Mouse (Mus musculus): ENCODE results near the gene Mettl17. TPM values are rescaled to one million over a fixed set of nuclear protein-coding genes. Genes with fewer than 3 reads are reported as not detected.
A peak's percentile ranks its signal among the peaks of the same experiment; 100 is the strongest.
"Not testable (repeated sequence)": the region's sequence is repeated elsewhere in the genome, so short reads cannot be mapped to it uniquely, and the experiment has no call there.

Gene Mettl17
- polyA plus RNA-seq, 1 experiment from 2014 or later: 37.9 TPM

- WGBS: 75% methylated on average over 7 of the region's 7 CpGs
- H3K36me3 ChIP-seq (replicated peaks; ENCODE audit: control insufficient read depth, insufficient read depth, low read depth, low read length); H3K4me2 ChIP-seq (ENCODE audit: low read depth, low read length); H3K4me3 ChIP-seq (ENCODE audit: low read depth, low read length); H3K4me1 ChIP-seq (ENCODE audit: control insufficient read depth, insufficient read depth, low read length); ATAC-seq (replicated peaks; ENCODE audit: insufficient number of reproducible peaks, low FRiP score, low TSS enrichment, low read depth); H3K9me3 ChIP-seq (replicated peaks; ENCODE audit: control insufficient read depth, low read length); H3K9ac ChIP-seq (replicated peaks; ENCODE audit: low read length); H3K27ac ChIP-seq (replicated peaks; ENCODE audit: low read depth, low read length); DNase-seq (ENCODE audit: low spot score); H3K27me3 ChIP-seq (ENCODE audit: control insufficient read depth, insufficient read depth, low read length): not testable (repeated sequence)
Observed at GRCm38 (mm10) chr14:51855280-51855679, 29.4 kb upstream of the Mettl17 start.

GRCm38 (mm10) chr14:51863603-51864002 is 21.0 kb upstream of the Mettl17 start:
- not testable (repeated sequence) for ATAC-seq (replicated peaks; ENCODE audit: insufficient number of reproducible peaks, low FRiP score, low TSS enrichment, low read depth); H3K4me3 ChIP-seq (ENCODE audit: low read depth, low read length); H3K4me1 ChIP-seq (ENCODE audit: control insufficient read depth, insufficient read depth, low read length); H3K4me2 ChIP-seq (ENCODE audit: low read depth, low read length); H3K27me3 ChIP-seq (ENCODE audit: control insufficient read depth, insufficient read depth, low read length); H3K36me3 ChIP-seq (replicated peaks; ENCODE audit: control insufficient read depth, insufficient read depth, low read depth, low read length); H3K9me3 ChIP-seq (replicated peaks; ENCODE audit: control insufficient read depth, low read length); H3K9ac ChIP-seq (replicated peaks; ENCODE audit: low read length); H3K27ac ChIP-seq (replicated peaks; ENCODE audit: low read depth, low read length)
- DNase-seq (ENCODE audit: low spot score): peak; percentile 35
- WGBS: 6% methylated on average over 1 of the region's 1 CpGs

- WGBS: 84% methylated on average over 2 of the region's 2 CpGs
- H3K4me2 ChIP-seq (ENCODE audit: low read depth, low read length): no peak overlapping the region
- no peak for ATAC-seq (replicated peaks; ENCODE audit: insufficient number of reproducible peaks, low FRiP score, low TSS enrichment, low read depth)
- no peaks in the 10 kb centered on the region for H3K36me3 ChIP-seq (replicated peaks; ENCODE audit: control insufficient read depth, insufficient read depth, low read depth, low read length)
- no peak overlapping the region for H3K27ac ChIP-seq (replicated peaks; ENCODE audit: low read depth, low read length)
- no peak overlapping the region for H3K9ac ChIP-seq (replicated peaks; ENCODE audit: low read length)
- H3K4me1 ChIP-seq (ENCODE audit: control insufficient read depth, insufficient read depth, low read length): no peaks in the 10 kb centered on the region
- no peaks in the 10 kb centered on the region for H3K9me3 ChIP-seq (replicated peaks; ENCODE audit: control insufficient read depth, low read length)
- DNase-seq (ENCODE audit: low spot score): no peak
- no peak overlapping the region for H3K4me3 ChIP-seq (ENCODE audit: low read depth, low read length)
- H3K27me3 ChIP-seq (ENCODE audit: control insufficient read depth, insufficient read depth, low read length): no peaks in the 10 kb centered on the region
Observed at GRCm38 (mm10) chr14:51870756-51871155, 13.9 kb upstream of the Mettl17 start.

- ATAC-seq (replicated peaks; ENCODE audit: insufficient number of reproducible peaks, low FRiP score, low TSS enrichment, low read depth) (no peak), DNase-seq (ENCODE audit: low spot score) (no peak)
- Histone ChIP-seq H3K36me3 (replicated peaks; ENCODE audit: control insufficient read depth, insufficient read depth, low read depth, low read length) (no peaks in the 10 kb centered on the region), H3K4me2 (ENCODE audit: low read depth, low read length) (no peak overlapping the region), H3K27ac (replicated peaks; ENCODE audit: low read depth, low read length) (no peak overlapping the region), H3K27me3 (ENCODE audit: control insufficient read depth, insufficient read depth, low read length) (no peaks in the 10 kb centered on the region), H3K4me1 (ENCODE audit: control insufficient read depth, insufficient read depth, low read length) (no peaks in the 10 kb centered on the region), H3K9me3 (replicated peaks; ENCODE audit: control insufficient read depth, low read length) (no peaks in the 10 kb centered on the region), H3K9ac (replicated peaks; ENCODE audit: low read length) (no peak overlapping the region), H3K4me3 (ENCODE audit: low read depth, low read length) (no peak overlapping the region)
- 80% methylated on average over 9 of the region's 9 CpGs for WGBS
Observed at GRCm38 (mm10) chr14:51871741-51872140, 12.9 kb upstream of the Mettl17 start.

GRCm38 (mm10) chr14:51877517-51877916 is 7.1 kb upstream of the Mettl17 start:
- Histone ChIP-seq H3K27me3 (ENCODE audit: control insufficient read depth, insufficient read depth, low read length) (no peaks in the 10 kb centered on the region), H3K4me2 (ENCODE audit: low read depth, low read length) (no peak overlapping the region), H3K36me3 (replicated peaks; ENCODE audit: control insufficient read depth, insufficient read depth, low read depth, low read length) (no peaks in the 10 kb centered on the region), H3K27ac (replicated peaks; ENCODE audit: low read depth, low read length) (no peak overlapping the region), H3K9ac (replicated peaks; ENCODE audit: low read length) (no peak overlapping the region), H3K4me1 (ENCODE audit: control insufficient read depth, insufficient read depth, low read length) (no peaks in the 10 kb centered on the region), H3K9me3 (replicated peaks; ENCODE audit: control insufficient read depth, low read length) (no peaks in the 10 kb centered on the region), H3K4me3 (ENCODE audit: low read depth, low read length) (no peak overlapping the region)
- ATAC-seq (replicated peaks; ENCODE audit: insufficient number of reproducible peaks, low FRiP score, low TSS enrichment, low read depth) (no peak), DNase-seq (ENCODE audit: low spot score) (no peak)
- 83% methylated on average over 3 of the region's 3 CpGs for WGBS

GRCm38 (mm10) chr14:51883527-51884030 is 1.1 kb upstream of the Mettl17 start:
- Histone ChIP-seq H3K9ac (replicated peaks; ENCODE audit: low read length) (no peak overlapping the region; the same call in 1 of the 2 replicates), H3K4me3 (ENCODE audit: low read depth, low read length) (peak overlapping the region; percentile 62; the same call in 1 of the 2 replicates), H3K27me3 (ENCODE audit: control insufficient read depth, insufficient read depth, low read length) (no peaks in the 10 kb centered on the region), H3K4me2 (ENCODE audit: low read depth, low read length) (peak overlapping the region; percentile 51), H3K4me1 (ENCODE audit: control insufficient read depth, insufficient read depth, low read length) (no peaks in the 10 kb centered on the region), H3K27ac (replicated peaks; ENCODE audit: low read depth, low read length) (no peak overlapping the region), H3K36me3 (replicated peaks; ENCODE audit: control insufficient read depth, insufficient read depth, low read depth, low read length) (no peaks in the 10 kb centered on the region; the same call in 1 of the 2 replicates), H3K9me3 (replicated peaks; ENCODE audit: control insufficient read depth, low read length) (no peaks in the 10 kb centered on the region)
- ATAC-seq (replicated peaks; ENCODE audit: insufficient number of reproducible peaks, low FRiP score, low TSS enrichment, low read depth) (peak; percentile 62), DNase-seq (ENCODE audit: low spot score) (peak; percentile 82)
- under 1% methylated on average over 4 of the region's 4 CpGs for WGBS

- ATAC-seq (replicated peaks; ENCODE audit: insufficient number of reproducible peaks, low FRiP score, low TSS enrichment, low read depth) (no peak; the same call in 1 of the 2 replicates), DNase-seq (ENCODE audit: low spot score) (peak; percentile 73)
- peak overlapping the region; percentile 53 for H3K9ac ChIP-seq (replicated peaks; ENCODE audit: low read length)
- peak overlapping the region; percentile 51 for H3K4me2 ChIP-seq (ENCODE audit: low read depth, low read length)
- peak overlapping the region; percentile 62 for H3K4me3 ChIP-seq (ENCODE audit: low read depth, low read length)
- no peaks in the 10 kb centered on the region for H3K9me3 ChIP-seq (replicated peaks; ENCODE audit: control insufficient read depth, low read length)
- WGBS: 3% methylated on average over 14 of the region's 14 CpGs
- no peaks in the 10 kb centered on the region for H3K4me1 ChIP-seq (ENCODE audit: control insufficient read depth, insufficient read depth, low read length)
- H3K27me3 ChIP-seq (ENCODE audit: control insufficient read depth, insufficient read depth, low read length): no peaks in the 10 kb centered on the region
- no peaks in the 10 kb centered on the region; the same call in none of the 2 replicates for H3K36me3 ChIP-seq (replicated peaks; ENCODE audit: control insufficient read depth, insufficient read depth, low read depth, low read length)
- H3K27ac ChIP-seq (replicated peaks; ENCODE audit: low read depth, low read length): peak overlapping the region; percentile 48; the same call in 1 of the 2 replicates
Observed at GRCm38 (mm10) chr14:51884031-51884544, 554 bp upstream of the Mettl17 start.

- WGBS: 52% methylated on average over 6 of the region's 6 CpGs
- H3K36me3 ChIP-seq (replicated peaks; ENCODE audit: control insufficient read depth, insufficient read depth, low read depth, low read length): peaks cover 4% of the 10 kb centered on the region
- H3K9me3 ChIP-seq (replicated peaks; ENCODE audit: control insufficient read depth, low read length): no peaks in the 10 kb centered on the region
Observed at GRCm38 (mm10) chr14:51886051-51886450, 1.4 kb downstream of the Mettl17 start.

More at GRCm38 (mm10) chr14:51886051-51886450, 1.4 kb downstream of the Mettl17 start:
- Histone ChIP-seq H3K4me3 (ENCODE audit: low read depth, low read length) (peak overlapping the region; percentile 6; the same call in 1 of the 2 replicates), H3K27me3 (ENCODE audit: control insufficient read depth, insufficient read depth, low read length) (no peaks in the 10 kb centered on the region), H3K9ac (replicated peaks; ENCODE audit: low read length) (no peak overlapping the region), H3K4me1 (ENCODE audit: control insufficient read depth, insufficient read depth, low read length) (no peaks in the 10 kb centered on the region), H3K27ac (replicated peaks; ENCODE audit: low read depth, low read length) (no peak overlapping the region), H3K4me2 (ENCODE audit: low read depth, low read length) (no peak overlapping the region)
- ATAC-seq (replicated peaks; ENCODE audit: insufficient number of reproducible peaks, low FRiP score, low TSS enrichment, low read depth): no peak
- no peak for DNase-seq (ENCODE audit: low spot score)
